Mouse (Mus musculus) hindbrain, embryonic 16.5 days (tissue): ENCODE data around the gene Astn2. TPM values are rescaled to one million over a fixed set of nuclear protein-coding genes. Genes with fewer than 3 reads are reported as not detected.

Source experiments
- ATAC-seq: fragments of 200-750 bp; cut with Nextera tagmentation; 2 replicates; pipeline ENCODE4 v1.8.0; 2017; ENCODE audit warnings: moderate TSS enrichment, moderate library complexity
- H3K27ac ChIP-seq: fragments of 300-500 bp; sonication (generic); 2 replicates; pipeline ENCODE4 v1.5.1; 2014; ENCODE audit warnings: low read depth, mild to moderate bottlenecking, control low read depth, low read length, moderate library complexity
- H3K27me3 ChIP-seq: fragments of 300-500 bp; sonication (generic); replicated peaks from 2 replicates; pipeline ENCODE4 v1.6.1; 2014; ENCODE audit warnings: low read length; ENCODE audit not compliant: control insufficient read depth, insufficient read depth
- H3K36me3 ChIP-seq: fragments of 300-500 bp; sonication (generic); 2 replicates; pipeline ENCODE4 v1.6.1; 2014; ENCODE audit warnings: mild to moderate bottlenecking, low read length, moderate library complexity, mixed read lengths; ENCODE audit not compliant: control insufficient read depth, insufficient read depth
- H3K4me1 ChIP-seq: fragments of 300-500 bp; sonication (generic); 2 replicates; pipeline ENCODE4 v1.6.1; 2014; ENCODE audit warnings: low read depth, low read length; ENCODE audit not compliant: control insufficient read depth, insufficient read depth
- H3K4me2 ChIP-seq: fragments of 300-500 bp; sonication (generic); 2 replicates; pipeline ENCODE4 v1.6.1; 2014; ENCODE audit warnings: mild to moderate bottlenecking, low read length, control low read depth, moderate library complexity
- H3K4me3 ChIP-seq: fragments of 300-500 bp; sonication (generic); 2 replicates; pipeline ENCODE4 v1.5.1; 2014; ENCODE audit warnings: mild to moderate bottlenecking, low read length, control low read depth, moderate library complexity
- H3K9ac ChIP-seq: fragments of 300-500 bp; sonication (generic); 2 replicates; pipeline ENCODE4 v1.6.1; 2014; ENCODE audit warnings: low read depth, mild to moderate bottlenecking, control low read depth, low read length, moderate library complexity
- H3K9me3 ChIP-seq: fragments of 300-500 bp; sonication (generic); 2 replicates; pipeline ENCODE4 v1.6.1; 2014; ENCODE audit warnings: mild to moderate bottlenecking, low read length, moderate library complexity; ENCODE audit not compliant: control insufficient read depth
- WGBS: fragments of 180-500 bp; shearing (Covaris S2); extraction: QIAGEN DNeasy Blood & Tissue Kit; methylation state at CpG from one replicate; pipeline ENCODE4 v1.1.7; 2014; 5-methylcytosine and 5-hydroxymethylcytosine counted together
- polyA plus RNA-seq: library from polyadenylated mRNA; unstranded; fragments of >200 nt; fragmentation: Nextera tagmentation; extraction: Ambion mirVana; gene quantifications from 2 replicates; pipeline ENCODE4 v1.2.1, GENCODE M21; 2015

The Astn2 gene
- polyA plus RNA-seq, 1 experiment from 2014 or later, result 0.94 TPM

GRCm38 (mm10) chr4:65426437-65426836, 978.0 kb downstream of the Astn2 start:
- ATAC-seq, result no peak
- 69% methylated on average over 5 of the region's 5 CpGs for WGBS

DNA sequence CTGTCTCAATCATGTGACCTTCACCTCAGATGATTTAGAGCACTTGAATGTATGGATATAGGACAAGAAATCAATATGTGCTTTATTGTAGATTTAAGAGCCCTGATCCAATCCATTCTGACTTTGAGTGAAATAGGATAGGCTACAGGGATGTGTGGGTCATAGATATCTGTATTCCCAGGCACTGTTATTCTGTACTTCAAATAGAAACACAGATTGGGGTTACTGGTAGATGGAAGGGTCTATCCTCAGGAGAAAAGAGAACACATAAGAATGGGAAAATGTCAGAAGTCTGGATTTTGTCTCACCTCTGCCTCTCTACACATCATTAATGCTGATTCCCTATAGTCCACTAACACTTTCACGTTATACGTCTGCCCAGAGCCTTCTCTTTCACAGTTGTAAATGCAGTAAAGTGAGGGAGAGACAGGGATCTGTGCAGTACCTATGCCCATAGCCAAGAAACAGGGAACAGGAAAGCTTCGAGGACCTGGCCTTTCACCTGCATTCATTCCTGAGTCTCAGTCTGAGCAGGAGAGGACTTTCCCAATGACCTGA, 981.3 kb downstream of the Astn2 start:
- no peak overlapping the region for H3K9ac ChIP-seq
- no peaks in the 10 kb centered on the region for H3K27me3 ChIP-seq
- H3K9me3 ChIP-seq, result no peaks in the 10 kb centered on the region
- no peak overlapping the region for H3K4me2 ChIP-seq
- H3K27ac ChIP-seq, result no peak overlapping the region
- no peak for ATAC-seq
- no peaks in the 10 kb centered on the region for H3K4me1 ChIP-seq
- H3K4me3 ChIP-seq, result no peak overlapping the region
- WGBS, result 81% methylated on average over 3 of the region's 3 CpGs
- H3K36me3 ChIP-seq, result no peaks in the 10 kb centered on the region

More at GRCm38 (mm10) chr4:65426437-65426836, 978.0 kb downstream of the Astn2 start:
- Histone ChIP-seq H3K27ac (no peak overlapping the region), H3K4me3 (no peak overlapping the region), H3K9me3 (no peaks in the 10 kb centered on the region), H3K27me3 (no peaks in the 10 kb centered on the region), H3K9ac (no peak overlapping the region), H3K4me2 (no peak overlapping the region), H3K36me3 (no peaks in the 10 kb centered on the region), H3K4me1 (no peaks in the 10 kb centered on the region)

DNA sequence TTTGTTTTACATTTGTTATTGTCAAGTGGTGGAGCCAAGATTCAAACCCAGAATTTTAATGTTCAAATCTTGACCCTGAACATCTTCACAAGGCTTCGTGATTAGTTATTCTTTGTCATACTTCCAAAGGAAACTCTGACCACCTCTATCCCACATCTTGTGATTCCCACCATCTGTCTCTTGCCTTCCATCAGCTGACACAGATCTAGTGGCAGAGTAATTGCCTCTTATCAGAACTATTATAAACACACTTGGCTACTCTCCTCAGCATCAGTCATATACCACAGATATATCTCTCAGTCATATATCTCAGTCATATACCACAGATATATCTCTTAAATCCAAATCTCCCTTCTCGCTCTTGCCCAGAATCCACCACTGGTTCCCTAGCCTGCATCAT, 983.1 kb downstream of the Astn2 start:
- 75% methylated on average over 2 of the region's 2 CpGs for WGBS
- no peak overlapping the region for H3K27ac ChIP-seq
- no peaks in the 10 kb centered on the region for H3K36me3 ChIP-seq
- H3K4me3 ChIP-seq, result no peak overlapping the region
- H3K9me3 ChIP-seq, result no peaks in the 10 kb centered on the region
- H3K4me2 ChIP-seq, result no peak overlapping the region
- no peak for ATAC-seq
- H3K27me3 ChIP-seq, result no peaks in the 10 kb centered on the region
- no peak overlapping the region for H3K9ac ChIP-seq
- no peaks in the 10 kb centered on the region for H3K4me1 ChIP-seq

DNA sequence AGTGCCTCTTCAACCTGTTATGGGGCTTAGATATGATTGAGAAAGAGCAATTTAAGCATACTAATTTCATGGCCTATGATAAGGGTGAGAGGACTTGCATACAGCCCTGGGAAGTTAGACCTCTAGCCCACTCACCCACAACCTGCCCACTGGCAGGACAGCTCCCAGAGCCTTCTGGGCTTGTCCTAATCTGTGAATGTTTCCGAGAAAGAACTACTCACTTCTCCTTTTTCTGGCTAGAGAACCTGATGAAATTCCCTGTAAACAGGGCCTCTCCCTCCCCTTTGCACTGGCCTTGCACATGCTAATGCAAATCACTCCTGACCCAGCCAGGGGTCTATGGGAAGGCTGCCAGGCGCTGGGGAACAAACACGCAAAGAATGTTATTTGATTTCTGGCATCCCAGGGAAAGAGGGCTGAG, 983.9 kb downstream of the Astn2 start:
- no peak overlapping the region for H3K4me2 ChIP-seq
- no peak overlapping the region for H3K4me3 ChIP-seq
- H3K27ac ChIP-seq, result no peak overlapping the region; the same call in 1 of the 2 replicates
- 9% methylated on average over 3 of the region's 3 CpGs for WGBS
- no peaks in the 10 kb centered on the region for H3K9me3 ChIP-seq
- H3K9ac ChIP-seq, result no peak overlapping the region
- H3K27me3 ChIP-seq, result no peaks in the 10 kb centered on the region
- H3K36me3 ChIP-seq, result no peaks in the 10 kb centered on the region
- peak; percentile 56; the same call in 1 of the 2 replicates for ATAC-seq
- H3K4me1 ChIP-seq, result no peaks in the 10 kb centered on the region

GRCm38 (mm10) chr4:65415507-65415906, 988.9 kb downstream of the Astn2 start:
- no peak overlapping the region for H3K4me3 ChIP-seq
- ATAC-seq, result no peak
- 92% methylated on average over 4 of the region's 4 CpGs for WGBS
- no peak overlapping the region for H3K9ac ChIP-seq
- H3K9me3 ChIP-seq, result no peaks in the 10 kb centered on the region
- H3K36me3 ChIP-seq, result no peaks in the 10 kb centered on the region
- H3K4me2 ChIP-seq, result no peak overlapping the region
- H3K4me1 ChIP-seq, result no peaks in the 10 kb centered on the region
- no peaks in the 10 kb centered on the region for H3K27me3 ChIP-seq
- H3K27ac ChIP-seq, result no peak overlapping the region

DNA sequence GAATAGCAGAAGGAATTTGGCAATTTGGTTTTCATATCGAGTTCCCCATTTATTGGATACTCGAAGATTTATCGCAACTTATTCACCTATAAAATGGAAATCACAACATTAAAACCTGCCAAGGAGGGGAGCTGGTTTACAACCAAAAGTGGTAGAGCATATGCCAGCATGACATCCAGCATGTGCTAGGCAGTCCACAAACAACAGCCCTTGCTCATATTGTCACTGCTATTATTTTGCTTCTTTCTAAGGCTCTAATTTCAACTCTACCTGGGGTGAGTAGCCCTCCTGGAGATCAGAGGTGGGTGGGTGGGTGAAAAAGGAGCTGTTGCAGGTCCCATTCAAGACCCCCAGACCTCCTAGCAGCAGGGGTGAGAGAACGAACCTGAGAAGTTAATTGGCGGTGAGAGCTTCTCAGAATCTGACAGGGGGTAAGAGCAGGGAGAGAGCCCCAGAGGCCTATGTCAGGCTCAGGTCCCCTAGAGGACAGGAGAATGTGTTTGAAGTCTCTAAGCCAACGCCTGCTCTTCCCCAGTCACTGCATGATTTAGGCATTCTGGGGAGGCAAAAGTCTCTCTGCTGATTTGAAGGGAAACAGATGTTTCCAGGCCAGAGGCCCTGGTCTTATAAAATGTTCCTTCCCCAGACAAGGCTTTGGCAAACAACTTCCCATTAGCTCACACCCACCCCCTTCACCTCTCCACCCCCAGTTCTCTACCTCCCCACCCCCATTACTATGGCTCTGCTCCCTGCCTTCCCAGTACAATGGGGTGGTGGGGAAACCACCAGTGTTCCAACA, 1001.4 kb downstream of the Astn2 start:
- no peaks in the 10 kb centered on the region for H3K4me1 ChIP-seq
- H3K36me3 ChIP-seq, result no peaks in the 10 kb centered on the region
- H3K4me2 ChIP-seq, result no peak overlapping the region
- no peaks in the 10 kb centered on the region for H3K27me3 ChIP-seq
- ATAC-seq, result no peak; the same call in 1 of the 2 replicates
- H3K9ac ChIP-seq, result no peak overlapping the region
- H3K9me3 ChIP-seq, result no peaks in the 10 kb centered on the region
- H3K27ac ChIP-seq, result no peak overlapping the region
- WGBS, result 76% methylated on average over 6 of the region's 6 CpGs
- no peak overlapping the region for H3K4me3 ChIP-seq

DNA sequence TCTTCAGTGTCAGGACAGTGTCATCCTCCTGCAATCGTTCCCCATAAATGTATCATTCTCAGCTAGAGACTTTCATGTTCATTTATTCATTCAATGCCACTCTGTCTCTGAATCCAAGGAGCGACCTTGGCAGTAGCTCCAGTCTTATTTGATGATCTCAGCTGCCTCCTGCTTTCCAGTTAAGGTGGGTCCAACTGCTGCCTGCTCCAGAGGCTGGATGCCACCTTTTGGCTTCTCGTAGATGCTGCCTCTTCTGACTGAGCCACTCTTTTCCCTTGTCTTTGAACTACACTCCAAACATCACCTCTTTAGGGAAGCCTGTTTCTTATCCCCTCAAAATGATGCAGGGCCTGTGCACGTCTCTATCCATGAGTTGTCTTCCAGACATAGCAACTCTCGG, 1002.1 kb downstream of the Astn2 start:
- ATAC-seq, result no peak
- H3K4me2 ChIP-seq, result no peak overlapping the region
- no peaks in the 10 kb centered on the region for H3K27me3 ChIP-seq
- WGBS, result 87% methylated on average over 5 of the region's 5 CpGs
- no peaks in the 10 kb centered on the region for H3K36me3 ChIP-seq
- H3K27ac ChIP-seq, result no peak overlapping the region
- H3K9me3 ChIP-seq, result no peaks in the 10 kb centered on the region
- H3K4me1 ChIP-seq, result no peaks in the 10 kb centered on the region
- H3K9ac ChIP-seq, result no peak overlapping the region
- H3K4me3 ChIP-seq, result no peak overlapping the region

GRCm38 (mm10) chr4:65399457-65399856, 1005.0 kb downstream of the Astn2 start:
- WGBS, result 95% methylated on average over 4 of the region's 4 CpGs
- Histone ChIP-seq H3K9ac (no peak overlapping the region), H3K36me3 (0 out of 2 replicates have a peak, but pooled peaks cover 2% of the 10 kb centered on the region), H3K27me3 (no peaks in the 10 kb centered on the region), H3K9me3 (no peaks in the 10 kb centered on the region), H3K4me3 (no peak overlapping the region), H3K4me1 (no peaks in the 10 kb centered on the region), H3K4me2 (no peak overlapping the region), H3K27ac (no peak overlapping the region)
- no peak for ATAC-seq

GRCm38 (mm10) chr4:65396806-65397205, 1007.6 kb downstream of the Astn2 start:
- Histone ChIP-seq H3K27me3 (no peaks in the 10 kb centered on the region), H3K4me1 (no peaks in the 10 kb centered on the region), H3K27ac (no peak overlapping the region), H3K4me2 (no peak overlapping the region), H3K9me3 (no peaks in the 10 kb centered on the region), H3K36me3 (0 out of 2 replicates have a peak, but pooled peaks cover 2% of the 10 kb centered on the region), H3K9ac (no peak overlapping the region), H3K4me3 (no peak overlapping the region)
- ATAC-seq, result no peak
- WGBS, result 63% methylated on average over 3 of the region's 3 CpGs
